Mouse (Mus musculus) kidney, adult 2 months (tissue): ENCODE results near the gene Gamt.

Source experiments
- CTCF ChIP-seq: fragments of 200-500 bp; conservative IDR thresholded peaks from 2 replicates; pipeline ENCODE4 v1.5.1; 2011; ENCODE audit warnings: low read depth, mild to moderate bottlenecking, control low read depth, low read length, moderate library complexity, mixed read lengths; ENCODE audit not compliant: insufficient read depth, insufficient read length
- POLR2A ChIP-seq: fragments of 200-500 bp; IDR thresholded peaks from one replicate; pipeline ENCODE4 v1.6.1; 2011; ENCODE audit warnings: low read depth, low read length, control low read depth

GRCm38 (mm10) chr10:80259861-80260641, 761 bp downstream of the Gamt start:
- TF ChIP-seq POLR2A: no peak
- TF ChIP-seq CTCF: no peak
